Mouse (Mus musculus): ENCODE measurements around the gene Olfr616.
"Not testable (repeated sequence)": the region's sequence is repeated elsewhere in the genome, so short reads cannot be mapped to it uniquely, and the experiment has no call there.

Gene Olfr616

DNA sequence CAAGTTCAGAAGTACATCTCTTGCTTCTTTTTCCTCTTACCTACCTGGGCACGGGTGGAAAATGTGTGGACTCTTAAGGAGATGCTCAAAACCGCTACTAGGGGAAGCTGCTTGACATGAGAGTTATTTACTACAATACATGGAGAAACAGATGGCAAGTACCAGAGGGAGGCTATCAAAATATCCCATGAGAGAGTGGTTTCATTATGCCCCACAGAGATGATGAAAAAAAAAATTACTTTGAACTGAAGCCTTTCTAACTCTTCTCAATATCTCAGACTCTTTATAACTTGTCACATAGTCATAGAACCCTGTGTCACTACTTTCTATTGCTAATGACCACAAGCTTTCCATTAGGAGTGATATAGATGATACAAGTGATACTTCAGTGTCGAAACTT is at the start of gene Olfr616:
TSS of gene Olfr616 (minus strand) at position 101 of the 400 bp plus-strand sequence.
- DNase-seq = no peak

DNA sequence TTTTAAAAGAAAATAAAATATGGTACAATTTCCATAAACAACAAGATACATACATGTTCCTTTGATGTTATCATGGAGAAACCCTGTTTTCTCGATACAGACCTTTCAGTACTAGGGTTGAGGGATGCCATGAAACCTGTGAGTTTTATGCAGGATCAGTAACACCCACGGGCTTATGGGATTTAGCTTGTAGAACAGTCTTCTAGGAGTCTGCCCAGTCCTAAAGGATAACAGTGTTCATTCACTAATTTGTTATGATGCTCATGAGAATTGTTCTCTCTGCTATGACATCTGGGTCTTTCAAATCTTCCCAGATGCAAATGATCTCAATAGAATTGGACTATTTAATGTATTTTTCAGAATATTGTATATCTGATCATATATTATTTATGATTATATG is 43.5 kb upstream of the Olfr616 start, which contains the start of gene Olfr620:
TSS of gene Olfr620 (minus strand) at position 101 of the 400 bp plus-strand sequence.
- no peak for DNase-seq

DNA sequence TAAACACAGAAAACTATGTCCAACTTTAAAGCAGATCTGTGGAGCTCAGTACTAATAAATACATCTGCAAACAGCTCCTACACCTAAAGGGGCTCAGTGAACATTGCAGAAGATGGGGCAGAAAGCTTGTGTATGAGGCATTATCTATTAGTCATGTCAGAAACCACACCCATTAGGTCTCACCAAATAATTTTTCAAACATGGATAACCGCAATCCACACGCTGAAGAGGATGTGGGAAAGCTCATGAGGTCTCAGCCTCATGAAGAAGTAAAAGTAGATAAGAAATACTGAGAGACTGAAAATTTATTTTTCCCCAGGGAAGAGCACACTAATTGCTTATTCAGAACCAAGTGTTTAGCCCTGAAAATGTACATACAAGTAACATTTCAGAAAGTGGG is 38.5 kb upstream of the Olfr616 start:
- DNase-seq = no peak

DNA sequence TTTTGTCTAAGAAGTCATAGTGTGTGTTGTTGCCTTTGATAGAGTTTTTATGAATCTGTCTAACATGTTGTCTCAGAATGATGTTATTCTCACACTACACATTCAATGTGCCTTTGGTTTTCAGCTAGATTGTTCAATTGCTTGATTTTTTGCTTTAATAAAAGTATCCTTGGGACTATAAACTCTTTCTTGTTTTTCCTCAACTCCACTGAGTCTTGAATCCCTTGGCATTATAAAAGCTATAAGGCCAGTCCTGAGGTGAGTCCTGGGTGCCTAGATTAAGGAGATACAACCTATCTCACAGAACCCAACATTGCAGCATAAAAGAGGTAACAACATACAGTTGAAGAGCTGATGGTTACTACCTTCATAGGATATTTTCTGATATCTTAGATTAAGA is 31.3 kb upstream of the Olfr616 start, which contains the start of gene Olfr619:
TSS of gene Olfr619 (plus strand) at position 301 of the 400 bp plus-strand sequence.
- no peak for DNase-seq

DNA sequence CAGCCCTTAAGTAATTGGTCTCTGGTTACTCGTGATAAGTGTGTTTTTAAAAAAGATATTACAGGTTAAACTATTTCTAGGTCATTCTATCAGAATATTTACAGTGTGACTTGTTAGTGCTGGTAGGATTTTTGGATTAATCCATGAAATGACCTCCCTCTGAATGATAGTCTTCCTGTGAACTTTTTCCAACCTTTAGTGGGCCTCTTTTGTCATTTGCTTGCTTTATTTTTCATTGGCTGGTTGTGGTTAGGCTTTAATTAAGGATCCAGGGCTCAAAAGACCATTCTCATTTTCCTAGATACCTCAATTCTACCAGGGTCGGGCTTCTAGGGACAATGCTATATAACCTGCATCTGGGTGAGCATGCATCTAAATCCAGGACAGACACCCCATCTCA is 20.9 kb upstream of the Olfr616 start, which contains the start of gene Olfr618:
TSS of gene Olfr618 (plus strand) at position 301 of the 400 bp plus-strand sequence.
- DNase-seq = no peak

DNA sequence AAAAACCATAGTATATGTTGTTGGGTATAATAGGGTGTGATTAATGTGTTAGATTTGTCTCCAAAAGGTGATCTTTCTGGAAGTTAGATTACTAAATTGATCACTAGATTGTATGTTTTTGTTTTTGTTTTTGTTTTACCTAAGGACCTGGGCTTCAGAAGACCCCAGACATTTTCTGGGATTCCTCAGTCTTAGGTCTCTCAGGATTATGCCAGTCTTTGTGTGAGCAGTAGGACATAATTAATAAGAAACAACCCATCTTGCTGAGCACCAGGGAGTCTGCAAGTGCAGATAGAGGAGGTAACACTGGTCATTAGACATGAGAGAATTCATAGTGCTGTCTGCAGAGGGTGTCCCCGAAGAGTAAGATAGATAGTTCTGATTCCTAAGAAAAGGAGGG is 3.8 kb upstream of the Olfr616 start, which contains the start of gene Olfr617:
TSS of gene Olfr617 (plus strand) at position 301 of the 400 bp plus-strand sequence.
- DNase-seq = no peak

DNA sequence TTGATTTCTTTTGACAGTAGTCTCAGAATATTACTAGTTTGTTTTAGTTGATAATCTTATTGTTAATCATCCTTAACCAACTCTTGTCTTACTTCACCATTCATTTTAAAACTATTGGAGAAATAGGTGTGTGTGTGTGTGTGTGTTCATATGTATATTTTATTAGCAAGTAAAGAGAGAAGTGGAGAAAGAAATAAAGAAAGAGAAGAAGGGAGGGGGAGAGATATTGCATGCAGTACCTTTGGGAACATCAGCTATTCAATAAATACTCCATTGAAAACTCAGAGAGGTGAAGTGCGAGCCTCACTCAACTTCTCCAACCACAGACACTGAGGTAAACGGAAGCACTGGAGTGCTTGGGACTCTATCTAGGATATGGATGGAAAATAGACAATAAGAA is 13.2 kb downstream of the Olfr616 start, which contains the start of gene Olfr615:
TSS of gene Olfr615 (plus strand) at position 301 of the 400 bp plus-strand sequence.
- DNase-seq = no peak

DNA sequence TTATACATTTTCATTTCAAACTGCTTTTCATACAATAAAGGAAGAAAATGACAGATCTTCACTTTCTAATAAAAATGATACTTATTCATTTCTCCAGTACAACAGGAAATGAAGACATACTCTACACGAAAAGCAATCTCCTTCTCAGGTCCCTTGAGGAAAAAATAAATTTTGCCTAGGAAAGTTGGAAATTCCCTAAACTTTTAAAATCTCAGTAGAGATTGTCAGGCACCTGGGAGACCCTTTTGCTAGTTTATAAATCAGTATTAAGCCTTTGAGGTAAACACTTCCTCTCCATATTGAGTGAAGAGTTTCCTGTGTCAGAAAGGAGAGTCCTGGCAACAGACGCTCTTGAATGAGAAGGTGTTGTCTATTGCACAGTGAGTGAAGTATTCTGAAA is 21.2 kb downstream of the Olfr616 start, which contains the start of gene Olfr613:
TSS of gene Olfr613 (plus strand) at position 301 of the 400 bp plus-strand sequence.
- DNase-seq = no peak

DNA sequence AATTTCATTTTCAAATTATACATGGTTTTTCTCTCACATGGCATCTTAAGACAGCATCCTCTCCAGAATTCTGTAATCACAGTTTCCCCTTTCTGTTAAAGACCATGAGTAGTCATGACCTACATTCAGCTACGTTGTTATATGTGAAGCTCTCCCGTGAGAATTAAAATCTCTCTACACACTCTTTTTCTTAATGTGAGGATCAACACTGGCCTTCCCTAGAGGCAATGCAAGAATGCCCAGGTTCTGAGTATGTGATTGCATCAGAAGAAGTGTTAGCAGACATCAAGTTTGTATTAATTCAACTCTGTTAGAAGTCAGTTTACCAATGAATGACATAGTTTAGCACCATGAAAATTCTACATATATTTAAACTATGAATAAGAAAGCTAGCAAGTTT is 26.3 kb downstream of the Olfr616 start, which contains the start of gene Olfr612:
TSS of gene Olfr612 (minus strand) at position 101 of the 400 bp plus-strand sequence.
- DNase-seq = not testable (repeated sequence)

DNA sequence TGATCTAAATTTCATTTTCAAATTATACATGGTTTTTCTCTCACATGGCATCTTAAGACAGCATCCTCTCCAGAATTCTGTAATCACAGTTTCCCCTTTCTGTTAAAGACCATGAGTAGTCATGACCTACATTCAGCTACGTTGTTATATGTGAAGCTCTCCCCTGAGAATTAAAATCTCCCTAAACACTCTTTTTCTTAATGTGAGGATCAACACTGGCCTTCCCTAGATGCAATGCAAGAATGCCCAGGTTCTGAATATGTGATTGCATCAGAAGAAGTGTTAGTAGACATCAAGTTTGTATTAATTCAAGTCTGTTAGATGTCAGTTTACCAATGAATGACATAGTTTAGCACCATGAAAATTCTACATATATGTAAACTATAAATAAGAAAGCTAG is 48.2 kb downstream of the Olfr616 start, which contains the start of gene Olfr611:
TSS of gene Olfr611 (minus strand) at position 101 of the 400 bp plus-strand sequence.
- DNase-seq = not testable (repeated sequence)

All from thymus, postnatal 36 days (tissue).